Mouse (Mus musculus): ENCODE measurements at regions not wholly inside any gene's neighbourhood (a gene's known extent, or its start where the extent isn't known, plus 50 kb on each side); places are given as distances from the start of the nearest gene placed in this dataset.
A peak's percentile ranks its signal among the peaks of the same experiment; 100 is the strongest.

DNA sequence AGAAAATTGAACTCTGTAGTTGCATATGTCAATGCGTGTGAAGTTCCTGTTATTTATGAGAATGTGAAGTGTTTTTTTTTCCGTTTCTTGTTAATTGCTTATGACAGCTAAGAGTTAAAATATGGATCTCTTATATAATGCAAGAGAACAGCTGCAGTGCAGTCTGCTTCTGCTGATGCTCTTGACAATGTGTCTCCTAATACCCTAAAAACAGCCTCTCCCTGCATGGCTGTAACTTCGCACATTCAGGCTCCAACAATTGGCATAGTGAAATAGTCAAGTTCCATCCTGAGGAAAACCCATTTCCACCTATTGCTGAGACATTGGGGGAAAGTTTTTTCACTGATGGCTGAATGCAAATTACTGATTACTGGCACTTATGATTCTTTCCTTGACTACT lies 640.0 kb upstream of the Pcdh17 start:
- DNase-seq (ENCODE audit: extremely low spot score in 1 of 2, low spot score in 1 of 2): peak; percentile 15 to 41
